Mouse (Mus musculus): ENCODE measurements at regions not wholly inside any gene's neighbourhood (a gene's known extent, or its start where the extent isn't known, plus 50 kb on each side); places are given as distances from the start of the nearest gene placed in this dataset.
A peak's percentile ranks its signal among the peaks of the same experiment; 100 is the strongest.

GRCm38 (mm10) chr8:49101156-49101555 lies 257.4 kb upstream of the Tenm3 start:
- Histone ChIP-seq H3K4me3 (ENCODE audit: control insufficient read depth, low read depth, low read length) (no peak overlapping the region), H3K27ac (ENCODE audit: control insufficient read depth, insufficient read depth, low read depth, low read length) (no peak overlapping the region), H3K27me3 (ENCODE audit: control insufficient read depth, insufficient read depth, low read length) (no peaks in the 10 kb centered on the region), H3K4me1 (ENCODE audit: control insufficient read depth, insufficient read depth, low read length) (no peaks in the 10 kb centered on the region), H3K36me3 (ENCODE audit: control insufficient read depth, insufficient read depth, low read length) (no peaks in the 10 kb centered on the region)
- TF ChIP-seq CTCF (IDR thresholded peaks at IDR 0.05; ENCODE audit: control insufficient read depth, insufficient read depth, insufficient replicate concordance, low read depth, low read length) (no peak), POLR2A (IDR thresholded peaks at IDR 0.05; ENCODE audit: control insufficient read depth, low read depth, low read length) (no peak)

DNA sequence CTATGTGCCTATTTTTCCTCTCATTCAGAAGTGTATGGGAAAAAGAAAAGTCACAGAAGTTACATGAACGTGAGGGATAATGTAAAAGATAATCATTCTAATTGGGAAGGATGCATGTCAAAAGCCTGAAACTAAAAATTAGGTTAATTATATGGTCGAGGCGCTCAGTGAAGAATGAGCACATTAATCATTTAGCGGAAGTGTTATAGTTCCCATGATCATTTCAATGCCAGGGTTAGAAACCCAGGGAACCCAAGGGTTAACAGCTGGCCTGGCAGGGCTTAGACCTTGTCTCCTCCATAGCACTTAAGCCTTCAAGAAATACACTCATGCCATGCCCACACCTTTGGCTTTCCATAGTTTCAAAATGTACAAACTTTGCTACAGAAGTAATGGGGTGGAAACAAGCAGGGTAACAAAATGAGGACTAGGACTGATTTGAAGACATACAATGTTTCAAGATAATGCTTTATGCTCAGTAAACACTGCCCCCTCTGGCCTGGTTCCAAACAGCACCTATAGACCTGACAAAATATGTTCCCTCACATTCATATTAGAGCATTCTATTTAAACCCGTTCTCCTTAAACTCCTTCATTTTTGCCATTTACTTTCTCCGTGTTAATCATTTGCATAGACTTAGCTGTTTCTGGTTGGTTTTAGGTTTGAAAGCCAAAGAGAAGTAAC lies 240.6 kb upstream of the Tenm3 start:
- no peak for TF ChIP-seq POLR2A (IDR thresholded peaks at IDR 0.05; ENCODE audit: control insufficient read depth, low read depth, low read length)
- TF ChIP-seq CTCF (IDR thresholded peaks at IDR 0.05; ENCODE audit: control insufficient read depth, insufficient read depth, insufficient replicate concordance, low read depth, low read length), result no peak
- Histone ChIP-seq H3K4me3 (ENCODE audit: control insufficient read depth, low read depth, low read length) (no peak overlapping the region), H3K27ac (ENCODE audit: control insufficient read depth, insufficient read depth, low read depth, low read length) (no peak overlapping the region), H3K4me1 (ENCODE audit: control insufficient read depth, insufficient read depth, low read length) (no peaks in the 10 kb centered on the region), H3K36me3 (ENCODE audit: control insufficient read depth, insufficient read depth, low read length) (no peaks in the 10 kb centered on the region), H3K27me3 (ENCODE audit: control insufficient read depth, insufficient read depth, low read length) (no peaks in the 10 kb centered on the region)

- no peaks in the 10 kb centered on the region for H3K4me1 ChIP-seq (ENCODE audit: control insufficient read depth, insufficient read depth, low read length)
- H3K27me3 ChIP-seq (ENCODE audit: control insufficient read depth, insufficient read depth, low read length), result no peaks in the 10 kb centered on the region
- H3K27ac ChIP-seq (ENCODE audit: control insufficient read depth, insufficient read depth, low read depth, low read length), result no peak overlapping the region
- H3K4me3 ChIP-seq (ENCODE audit: control insufficient read depth, low read depth, low read length), result no peak overlapping the region
- H3K36me3 ChIP-seq (ENCODE audit: control insufficient read depth, insufficient read depth, low read length), result no peaks in the 10 kb centered on the region
- TF ChIP-seq POLR2A (IDR thresholded peaks at IDR 0.05; ENCODE audit: control insufficient read depth, low read depth, low read length) (no peak), CTCF (IDR thresholded peaks at IDR 0.05; ENCODE audit: control insufficient read depth, insufficient read depth, insufficient replicate concordance, low read depth, low read length) (no peak)
Measured at GRCm38 (mm10) chr8:49069451-49069850, 225.7 kb upstream of the Tenm3 start.

- H3K27ac ChIP-seq (ENCODE audit: control insufficient read depth, insufficient read depth, low read depth, low read length), result no peak overlapping the region
- no peak for TF ChIP-seq CTCF (IDR thresholded peaks at IDR 0.05; ENCODE audit: control insufficient read depth, insufficient read depth, insufficient replicate concordance, low read depth, low read length)
- TF ChIP-seq POLR2A (IDR thresholded peaks at IDR 0.05; ENCODE audit: control insufficient read depth, low read depth, low read length), result no peak
- no peaks in the 10 kb centered on the region for H3K4me1 ChIP-seq (ENCODE audit: control insufficient read depth, insufficient read depth, low read length)
- H3K27me3 ChIP-seq (ENCODE audit: control insufficient read depth, insufficient read depth, low read length), result no peaks in the 10 kb centered on the region
- H3K36me3 ChIP-seq (ENCODE audit: control insufficient read depth, insufficient read depth, low read length), result no peaks in the 10 kb centered on the region
- H3K4me3 ChIP-seq (ENCODE audit: control insufficient read depth, low read depth, low read length), result no peak overlapping the region
Measured at GRCm38 (mm10) chr8:49063256-49063655, 219.5 kb upstream of the Tenm3 start.

DNA sequence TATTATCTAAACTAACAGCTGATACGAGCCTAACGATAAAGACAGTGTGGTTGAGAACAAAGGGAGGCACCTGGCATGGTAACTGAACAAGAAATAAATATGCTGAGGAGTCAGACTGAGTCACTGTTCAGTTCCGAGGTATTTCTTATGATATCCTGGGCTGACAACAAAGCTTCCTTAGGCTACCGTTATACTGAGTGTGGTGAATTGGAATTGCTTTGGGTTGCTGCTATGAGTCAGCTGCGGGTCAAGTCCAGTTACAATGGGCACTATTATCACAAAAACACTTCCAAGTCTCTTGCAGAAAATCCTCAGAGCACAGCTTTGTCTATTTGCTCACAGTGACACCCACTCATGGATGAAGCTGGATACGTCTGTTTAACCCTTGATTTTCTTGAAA lies 199.5 kb upstream of the Tenm3 start:
- no peaks in the 10 kb centered on the region for H3K4me1 ChIP-seq (ENCODE audit: control insufficient read depth, insufficient read depth, low read length)
- H3K4me3 ChIP-seq (ENCODE audit: control insufficient read depth, low read depth, low read length), result no peak overlapping the region
- H3K27ac ChIP-seq (ENCODE audit: control insufficient read depth, insufficient read depth, low read depth, low read length), result no peak overlapping the region
- no peaks in the 10 kb centered on the region for H3K27me3 ChIP-seq (ENCODE audit: control insufficient read depth, insufficient read depth, low read length)
- no peaks in the 10 kb centered on the region for H3K36me3 ChIP-seq (ENCODE audit: control insufficient read depth, insufficient read depth, low read length)
- TF ChIP-seq POLR2A (IDR thresholded peaks at IDR 0.05; ENCODE audit: control insufficient read depth, low read depth, low read length) (no peak), CTCF (IDR thresholded peaks at IDR 0.05; ENCODE audit: control insufficient read depth, insufficient read depth, insufficient replicate concordance, low read depth, low read length) (no peak)

GRCm38 (mm10) chr8:49035970-49036700 lies 192.4 kb upstream of the Tenm3 start:
- no peak overlapping the region for H3K4me3 ChIP-seq (ENCODE audit: control insufficient read depth, low read depth, low read length)
- peaks cover 2% of the 10 kb centered on the region; the same call in 1 of the 2 replicates for H3K4me1 ChIP-seq (ENCODE audit: control insufficient read depth, insufficient read depth, low read length)
- H3K27me3 ChIP-seq (ENCODE audit: control insufficient read depth, insufficient read depth, low read length), result no peaks in the 10 kb centered on the region
- H3K36me3 ChIP-seq (ENCODE audit: control insufficient read depth, insufficient read depth, low read length), result no peaks in the 10 kb centered on the region
- TF ChIP-seq POLR2A (IDR thresholded peaks at IDR 0.05; ENCODE audit: control insufficient read depth, low read depth, low read length) (no peak), CTCF (IDR thresholded peaks at IDR 0.05; ENCODE audit: control insufficient read depth, insufficient read depth, insufficient replicate concordance, low read depth, low read length) (no peak)
- H3K27ac ChIP-seq (ENCODE audit: control insufficient read depth, insufficient read depth, low read depth, low read length), result no peak overlapping the region

DNA sequence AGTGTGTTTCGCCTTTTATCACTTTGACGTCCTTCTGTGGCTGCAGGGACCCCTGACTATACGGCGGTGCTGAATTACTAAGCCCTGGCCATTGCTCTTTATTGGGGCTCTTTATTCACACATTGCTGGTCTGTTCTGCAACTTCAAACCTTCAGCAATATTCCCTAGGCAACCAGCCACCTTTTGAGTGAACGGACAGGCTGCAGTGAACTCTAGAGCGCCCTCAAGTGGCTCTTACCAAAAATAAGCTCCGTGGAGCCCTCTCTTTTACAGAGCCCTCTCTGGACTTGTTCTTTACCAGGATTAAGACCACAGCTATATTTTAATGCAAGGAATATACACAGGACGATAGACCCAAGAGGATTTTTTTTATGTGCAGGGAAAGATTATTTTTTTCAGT lies 191.8 kb upstream of the Tenm3 start:
- TF ChIP-seq CTCF (IDR thresholded peaks at IDR 0.05; ENCODE audit: control insufficient read depth, insufficient read depth, insufficient replicate concordance, low read depth, low read length) (peak; percentile 21; the same call in 1 of the 2 replicates), POLR2A (IDR thresholded peaks at IDR 0.05; ENCODE audit: control insufficient read depth, low read depth, low read length) (no peak)
- Histone ChIP-seq H3K27me3 (ENCODE audit: control insufficient read depth, insufficient read depth, low read length) (no peaks in the 10 kb centered on the region), H3K36me3 (ENCODE audit: control insufficient read depth, insufficient read depth, low read length) (no peaks in the 10 kb centered on the region), H3K27ac (ENCODE audit: control insufficient read depth, insufficient read depth, low read depth, low read length) (no peak overlapping the region), H3K4me3 (ENCODE audit: control insufficient read depth, low read depth, low read length) (no peak overlapping the region), H3K4me1 (ENCODE audit: control insufficient read depth, insufficient read depth, low read length) (peaks cover 2% of the 10 kb centered on the region; the same call in 1 of the 2 replicates)
